Mouse (Mus musculus) layer of hippocampus, postnatal 14 days (tissue): ENCODE data around the gene Ccdc175. TPM values are rescaled to one million over a fixed set of nuclear protein-coding genes. Genes with fewer than 3 reads are reported as not detected.

Experiments used
- DNase-seq, 2 experiments: peaks; one replicate each; pipeline ENCODE4 v3.0.0; 2021 to 2022; ENCODE audit warnings: low spot score in 2 of 2, mixed read lengths in 1 of 2
- long read RNA-seq, 2 experiments: library from polyadenylated mRNA; stranded (forward); transcript quantifications; one replicate each; pipeline ENCODE4 v2.0.0; 2021
- total RNA-seq, 2 experiments: library from RNA; stranded (reverse); gene quantifications; 2 replicates each; pipeline ENCODE4 v1.2.3; 2021

Ccdc175 gene
- total RNA-seq: not detected
- long read RNA-seq, experiment 1: 0 reads
- long read RNA-seq, experiment 2, partial matches to known transcripts: 1 of 1 reads
- long read RNA-seq, experiment 2, other reads (novel, unspliced or antisense): 0 of 1 reads

- no peak for DNase-seq
These were observed at the start of gene Ccdc175 for GRCm38 (mm10) chr12:72184929-72185328. Ccdc175 (minus strand) TSS chr12:72185029.

GRCm38 (mm10) chr12:72234151-72234550 is 49.3 kb upstream of the Ccdc175 start:
- no peak for DNase-seq

DNA sequence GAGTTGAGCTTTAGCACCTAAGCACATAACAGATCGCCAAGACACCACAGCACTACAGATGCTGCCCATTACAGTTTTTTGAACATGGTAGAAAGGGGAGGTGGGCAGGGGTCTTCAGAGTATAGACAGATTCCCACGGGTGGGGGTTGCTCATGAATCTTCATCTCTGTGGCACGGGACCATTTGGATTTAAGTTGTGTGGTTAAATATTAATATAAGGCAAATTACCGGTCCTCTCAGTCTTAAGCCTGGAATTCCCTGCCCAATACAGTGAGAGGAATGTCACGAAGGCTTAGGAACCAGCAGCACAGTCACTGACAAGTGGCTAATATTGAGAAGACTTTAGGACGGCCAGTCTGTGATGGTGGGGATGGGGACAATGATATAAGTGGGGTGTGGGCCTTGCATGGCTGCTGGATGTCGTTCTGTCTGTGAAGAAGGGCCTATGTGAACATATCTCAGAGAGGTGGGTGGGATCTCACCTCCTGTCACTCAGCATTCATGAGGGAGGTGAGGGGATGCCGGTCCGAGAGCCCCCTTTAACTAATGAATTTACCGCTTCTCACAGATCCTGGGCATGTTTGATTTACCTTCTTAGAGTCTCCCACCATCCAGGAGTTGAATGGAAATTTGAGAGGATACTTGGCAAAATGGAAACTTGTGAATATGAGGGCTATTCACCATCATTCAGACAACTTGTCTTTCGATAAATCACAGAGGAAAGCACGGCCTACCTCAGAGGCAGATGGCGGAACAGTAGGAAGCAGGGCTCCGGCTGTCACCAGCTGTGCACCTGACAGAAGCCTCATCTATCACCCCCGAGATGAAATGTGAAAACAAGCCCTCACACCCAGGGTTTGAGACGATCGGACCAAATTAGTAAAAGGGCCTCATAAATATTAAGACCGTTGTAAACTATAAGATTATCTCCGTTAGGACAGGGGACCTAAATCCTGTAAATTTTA is 48.3 kb upstream of the Ccdc175 start:
- DNase-seq: no peak

- DNase-seq: no peak
These were observed 47.3 kb upstream of the Ccdc175 start for GRCm38 (mm10) chr12:72232176-72232575.

DNA sequence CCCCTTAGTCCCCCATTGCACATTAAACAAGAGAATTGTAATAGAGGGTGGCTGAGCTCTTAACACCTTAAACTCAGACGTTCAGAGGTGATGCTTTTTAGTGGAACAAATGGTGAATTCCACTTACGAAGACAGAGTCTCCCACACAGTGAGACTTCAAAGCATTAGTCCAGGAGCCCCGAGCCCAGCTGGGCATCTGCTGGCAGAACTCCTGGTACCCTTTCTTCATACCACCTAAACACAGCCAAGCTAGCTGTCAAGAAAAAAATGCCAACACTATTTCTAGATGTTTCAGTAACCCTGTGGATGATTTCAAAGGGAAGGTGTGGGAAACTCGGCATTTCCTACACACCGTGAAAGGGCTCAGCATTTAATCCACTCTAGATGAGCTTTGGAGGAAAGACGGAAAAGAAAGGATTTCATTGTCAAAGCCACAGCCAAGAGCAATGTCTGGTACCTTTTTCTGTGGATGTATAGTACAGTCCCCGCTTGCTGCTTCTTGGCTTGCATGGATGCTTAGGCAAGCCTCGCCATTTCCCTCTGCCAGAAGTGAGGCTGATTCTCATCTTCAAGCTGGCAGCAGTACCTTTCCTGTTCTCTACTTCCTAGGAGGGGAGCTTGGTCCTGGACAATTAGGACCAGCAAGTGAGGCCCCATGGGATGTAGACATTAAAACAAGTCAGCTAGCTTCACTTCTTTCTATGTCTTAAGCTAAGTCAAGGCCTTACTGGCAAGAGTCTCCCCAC is 44.8 kb upstream of the Ccdc175 start:
- no peak for DNase-seq

DNA sequence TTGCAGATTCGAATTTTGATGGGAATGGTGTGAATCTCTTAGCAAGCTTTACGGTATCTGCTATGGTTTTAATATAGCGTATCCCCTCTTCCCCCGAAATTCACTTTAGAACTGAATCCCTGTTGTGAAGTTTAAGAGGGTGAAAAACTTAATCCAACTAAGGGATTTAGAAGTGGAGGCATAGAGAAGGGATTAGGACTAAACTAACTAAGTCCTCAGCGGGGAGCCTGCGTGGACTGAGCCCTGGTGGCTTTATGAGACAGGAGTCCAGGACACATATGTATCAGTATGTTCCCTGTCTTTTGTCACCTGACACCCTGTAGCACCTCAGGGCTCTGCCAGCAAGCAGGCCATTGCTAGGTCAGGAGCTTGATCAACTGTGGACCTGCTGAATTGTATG is 42.9 kb upstream of the Ccdc175 start:
- DNase-seq: no peak

DNA sequence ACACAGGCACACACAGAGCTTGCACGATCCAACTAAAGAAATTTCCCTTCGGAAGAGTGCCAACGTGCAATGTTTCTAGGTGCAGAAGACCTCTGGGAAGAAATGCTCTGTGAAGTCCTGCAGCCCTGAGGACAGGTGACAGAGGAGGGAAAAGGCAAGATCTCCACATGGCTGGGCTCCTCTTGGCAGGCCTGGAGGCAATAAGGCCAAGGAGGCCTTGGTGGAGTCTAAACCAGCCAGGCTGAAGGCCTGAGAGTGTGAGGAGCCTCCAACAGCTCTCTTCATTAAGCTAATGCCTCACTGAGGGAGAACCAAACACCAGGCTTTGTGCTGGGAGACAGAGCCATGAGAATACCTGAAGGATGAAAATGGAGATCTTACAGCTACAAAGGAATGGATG is 40.5 kb upstream of the Ccdc175 start:
- DNase-seq: no peak

DNA sequence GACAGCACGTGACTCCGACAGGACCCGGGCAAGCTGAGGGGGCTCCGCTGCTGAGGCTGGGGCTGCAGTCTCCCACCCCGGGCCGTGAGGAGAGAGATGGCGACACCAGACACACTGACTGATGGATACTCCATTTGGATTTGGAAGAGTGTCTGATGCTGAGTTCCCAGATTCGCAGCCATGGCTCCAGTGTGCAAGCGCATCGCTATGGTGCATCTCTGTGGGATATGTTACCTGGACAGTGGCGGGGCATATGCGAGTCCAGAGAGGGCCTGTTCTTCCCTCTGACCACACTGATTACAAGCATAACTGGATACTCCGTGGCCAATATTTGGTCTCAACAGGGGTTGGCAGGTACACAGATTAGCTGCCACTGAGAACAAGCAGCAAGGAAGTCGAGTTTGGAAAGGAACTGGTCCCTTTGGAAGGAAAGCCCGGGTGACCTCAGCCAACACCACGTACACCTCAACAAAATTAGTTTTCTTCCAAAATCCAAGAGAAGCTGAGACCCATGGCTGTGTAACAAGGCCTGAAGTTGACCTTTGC is 38.8 kb upstream of the Ccdc175 start:
- no peak for DNase-seq

- DNase-seq: no peak
These were observed 28.7 kb upstream of the Ccdc175 start for GRCm38 (mm10) chr12:72213554-72213953.

GRCm38 (mm10) chr12:72200828-72201227 is 16.0 kb upstream of the Ccdc175 start:
- no peak for DNase-seq

- no peak for DNase-seq
These were observed 13.2 kb upstream of the Ccdc175 start for GRCm38 (mm10) chr12:72197925-72198486.

GRCm38 (mm10) chr12:72197434-72197833 is 12.6 kb upstream of the Ccdc175 start:
- DNase-seq: no peak

DNA sequence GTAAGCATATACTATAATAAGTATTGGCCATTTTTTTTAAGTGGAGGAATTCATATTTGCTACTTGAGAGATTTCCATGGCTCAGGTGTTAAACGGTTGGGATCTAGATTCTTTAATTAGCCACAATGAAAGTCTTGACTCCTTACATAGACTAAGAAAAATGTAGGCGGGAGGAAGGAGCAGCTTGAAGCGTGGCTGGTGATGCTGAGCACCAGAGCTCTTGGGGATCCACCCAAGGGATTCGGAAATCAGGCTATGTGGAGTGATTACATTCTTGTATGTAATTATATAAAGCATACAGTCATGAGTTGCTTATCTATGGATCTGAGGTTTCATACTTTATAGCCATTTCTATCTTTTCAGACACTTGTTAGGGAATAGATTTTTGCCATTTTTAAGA is 5.3 kb downstream of the Ccdc175 start:
- no peak for DNase-seq

DNA sequence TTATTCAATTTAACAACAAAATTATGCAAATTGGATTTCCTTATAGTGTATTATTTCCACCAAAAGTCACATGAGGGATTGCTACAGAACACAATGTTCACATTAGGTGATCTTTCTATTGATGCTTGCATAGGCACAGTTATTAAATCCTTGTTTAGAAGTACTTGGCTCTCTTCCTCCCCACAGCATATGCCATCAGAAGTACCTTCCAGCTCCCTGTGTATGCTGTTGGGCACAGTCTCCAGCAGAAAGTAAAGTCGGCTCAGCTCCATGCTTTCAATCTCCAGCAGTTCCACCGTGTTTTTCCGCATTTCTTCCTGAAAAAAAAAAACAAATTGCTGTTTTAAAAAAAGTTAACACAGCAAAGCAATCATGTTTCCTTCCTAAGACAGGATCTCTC is 6.5 kb downstream of the Ccdc175 start:
- DNase-seq: no peak

GRCm38 (mm10) chr12:72158421-72158820 is 26.4 kb downstream of the Ccdc175 start:
- peak in 1 of 2 experiments; percentile 45 for DNase-seq

DNA sequence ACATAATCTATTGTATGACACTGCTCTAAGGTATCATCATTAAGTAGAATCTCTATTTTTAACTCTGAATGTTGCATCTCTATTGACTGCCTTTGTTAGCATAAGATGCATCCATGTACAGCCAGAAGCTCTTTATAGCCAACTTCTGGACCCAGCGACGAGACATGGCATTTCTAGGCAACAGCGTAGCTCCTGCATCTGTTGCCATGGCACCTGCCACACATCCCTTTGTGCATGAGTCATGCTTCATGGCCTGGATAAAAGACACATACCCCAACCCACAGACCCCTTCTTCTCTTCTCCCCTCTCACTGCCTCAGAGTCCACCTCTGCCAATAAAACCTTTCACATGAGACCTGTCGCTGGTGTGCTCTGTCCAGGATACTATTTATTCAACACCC is 34.0 kb downstream of the Ccdc175 start:
- peak in 1 of 2 experiments; percentile 15 for DNase-seq

DNA sequence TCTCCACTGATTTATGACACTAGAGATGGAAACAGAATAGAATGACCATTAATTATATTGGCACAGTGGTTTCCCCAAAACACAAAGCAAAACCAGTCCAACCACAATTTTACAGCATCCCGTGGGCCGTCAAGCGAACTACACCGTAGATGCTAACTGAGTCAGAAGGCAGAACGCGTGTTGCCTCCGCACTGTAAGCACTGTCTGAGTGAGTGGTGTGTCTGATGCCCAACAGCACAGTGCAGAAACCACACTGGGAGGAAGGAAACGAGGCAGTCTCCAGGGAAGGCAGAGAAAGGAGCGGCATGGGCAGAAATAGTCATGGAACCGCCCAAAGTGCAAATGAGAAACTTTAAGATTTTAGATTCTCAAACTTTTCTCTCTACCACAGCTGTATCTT is 55.6 kb downstream of the Ccdc175 start:
- DNase-seq: no peak

DNA sequence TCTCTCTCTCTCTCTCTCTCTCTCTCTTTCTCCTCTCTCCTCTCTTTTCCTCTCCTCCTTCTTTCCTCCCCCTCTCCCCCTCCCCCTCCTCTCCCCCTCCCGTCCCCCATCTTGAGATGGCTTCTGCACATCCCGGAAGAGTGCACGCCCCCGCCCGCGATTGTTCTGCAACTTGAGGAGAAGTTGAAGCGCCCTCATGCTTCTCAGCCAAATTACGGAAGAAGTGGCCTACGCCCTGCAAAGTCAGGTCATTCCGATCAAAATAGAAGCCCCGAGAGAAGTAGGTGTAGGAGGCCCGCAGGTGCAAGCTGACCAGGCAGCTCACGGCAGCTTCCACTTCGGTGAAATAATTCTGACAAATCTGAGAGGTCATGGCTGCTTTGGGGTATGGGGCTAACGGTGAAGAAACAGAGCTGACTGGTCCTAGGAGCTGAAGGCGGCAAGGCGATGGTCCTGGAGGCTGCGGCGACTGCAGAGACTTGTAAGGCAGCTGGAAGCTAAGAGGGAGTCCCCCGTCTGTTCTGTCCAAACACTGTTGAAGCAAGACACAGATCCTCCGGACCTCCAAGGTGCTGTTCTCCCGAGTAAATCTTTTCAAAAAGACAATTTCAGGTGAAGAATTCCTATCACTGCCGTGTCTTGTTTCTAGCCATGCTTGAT is 69.0 kb downstream of the Ccdc175 start:
- no peak for DNase-seq

- DNase-seq: no peak
These were observed 69.7 kb downstream of the Ccdc175 start for GRCm38 (mm10) chr12:72115126-72115525.

GRCm38 (mm10) chr12:72104525-72105281 is 80.1 kb downstream of the Ccdc175 start:
- DNase-seq: peak; percentile 69 to 86
